Mouse (Mus musculus): ENCODE measurements around the gene B3galt1. TPM values are rescaled to one million over a fixed set of nuclear protein-coding genes. Genes with fewer than 3 reads are reported as not detected.

The B3galt1 gene
- polyA plus RNA-seq, 1 experiment from 2014 or later, result 60.2 TPM

- Histone ChIP-seq H3K9me3 (ENCODE audit: control insufficient read depth, low read length) (no peaks in the 10 kb centered on the region), H3K4me3 (replicated peaks; ENCODE audit: low read length) (no peak overlapping the region), H3K4me2 (ENCODE audit: low read length) (no peak overlapping the region), H3K4me1 (replicated peaks; ENCODE audit: control insufficient read depth, insufficient read depth, low read length) (no peaks in the 10 kb centered on the region), H3K27ac (ENCODE audit: low read length) (no peak overlapping the region), H3K27me3 (replicated peaks; ENCODE audit: control insufficient read depth, insufficient read depth, low read length) (no peaks in the 10 kb centered on the region), H3K36me3 (ENCODE audit: control insufficient read depth, insufficient read depth) (no peaks in the 10 kb centered on the region), H3K9ac (replicated peaks; ENCODE audit: low read depth, low read length) (no peak overlapping the region)
- 80% methylated on average over 2 of the region's 2 CpGs for WGBS
- ATAC-seq, result no peak
These were observed 525.9 kb downstream of the B3galt1 start for GRCm38 (mm10) chr2:68091559-68091958.

- ATAC-seq, result peak; percentile 43; the same call in 1 of the 2 replicates
- H3K9me3 ChIP-seq (ENCODE audit: control insufficient read depth, low read length), result no peaks in the 10 kb centered on the region
- 23% methylated on average over 4 of the region's 4 CpGs for WGBS
These were observed 539.0 kb downstream of the B3galt1 start for GRCm38 (mm10) chr2:68104641-68105040.

GRCm38 (mm10) chr2:68118076-68118475 is 552.4 kb downstream of the B3galt1 start:
- H3K27ac ChIP-seq (ENCODE audit: low read length), result no peak overlapping the region
- no peak for ATAC-seq
- H3K27me3 ChIP-seq (replicated peaks; ENCODE audit: control insufficient read depth, insufficient read depth, low read length), result no peaks in the 10 kb centered on the region
- H3K4me1 ChIP-seq (replicated peaks; ENCODE audit: control insufficient read depth, insufficient read depth, low read length), result no peaks in the 10 kb centered on the region
- no peak overlapping the region for H3K9ac ChIP-seq (replicated peaks; ENCODE audit: low read depth, low read length)
- 74% methylated on average over 8 of the region's 8 CpGs for WGBS
- H3K4me2 ChIP-seq (ENCODE audit: low read length), result no peak overlapping the region
- peaks cover 8% of the 10 kb centered on the region; the same call in 1 of the 2 replicates for H3K36me3 ChIP-seq (ENCODE audit: control insufficient read depth, insufficient read depth)
- peaks cover 3% of the 10 kb centered on the region for H3K9me3 ChIP-seq (ENCODE audit: control insufficient read depth, low read length)
- no peak overlapping the region for H3K4me3 ChIP-seq (replicated peaks; ENCODE audit: low read length)

More at GRCm38 (mm10) chr2:68104641-68105040, 539.0 kb downstream of the B3galt1 start:
- Histone ChIP-seq H3K4me2 (ENCODE audit: low read length) (no peak overlapping the region), H3K4me1 (replicated peaks; ENCODE audit: control insufficient read depth, insufficient read depth, low read length) (no peaks in the 10 kb centered on the region), H3K9ac (replicated peaks; ENCODE audit: low read depth, low read length) (no peak overlapping the region), H3K27me3 (replicated peaks; ENCODE audit: control insufficient read depth, insufficient read depth, low read length) (no peaks in the 10 kb centered on the region), H3K4me3 (replicated peaks; ENCODE audit: low read length) (no peak overlapping the region), H3K27ac (ENCODE audit: low read length) (no peak overlapping the region), H3K36me3 (ENCODE audit: control insufficient read depth, insufficient read depth) (no peaks in the 10 kb centered on the region)

- Histone ChIP-seq H3K27ac (ENCODE audit: low read length) (no peak overlapping the region), H3K4me3 (replicated peaks; ENCODE audit: low read length) (no peak overlapping the region), H3K9me3 (ENCODE audit: control insufficient read depth, low read length) (no peaks in the 10 kb centered on the region), H3K4me2 (ENCODE audit: low read length) (no peak overlapping the region), H3K9ac (replicated peaks; ENCODE audit: low read depth, low read length) (no peak overlapping the region), H3K27me3 (replicated peaks; ENCODE audit: control insufficient read depth, insufficient read depth, low read length) (no peaks in the 10 kb centered on the region), H3K4me1 (replicated peaks; ENCODE audit: control insufficient read depth, insufficient read depth, low read length) (0 out of 2 replicates have a peak, but pooled peaks cover 4% of the 10 kb centered on the region), H3K36me3 (ENCODE audit: control insufficient read depth, insufficient read depth) (no peaks in the 10 kb centered on the region)
- no peak for ATAC-seq
- 59% methylated on average over 6 of the region's 6 CpGs for WGBS
These were observed 559.1 kb downstream of the B3galt1 start for GRCm38 (mm10) chr2:68124751-68125150.

- Histone ChIP-seq H3K9me3 (ENCODE audit: control insufficient read depth, low read length) (no peaks in the 10 kb centered on the region), H3K27me3 (replicated peaks; ENCODE audit: control insufficient read depth, insufficient read depth, low read length) (no peaks in the 10 kb centered on the region), H3K4me1 (replicated peaks; ENCODE audit: control insufficient read depth, insufficient read depth, low read length) (no peaks in the 10 kb centered on the region), H3K4me2 (ENCODE audit: low read length) (no peak overlapping the region), H3K9ac (replicated peaks; ENCODE audit: low read depth, low read length) (no peak overlapping the region), H3K36me3 (ENCODE audit: control insufficient read depth, insufficient read depth) (no peaks in the 10 kb centered on the region), H3K27ac (ENCODE audit: low read length) (no peak overlapping the region), H3K4me3 (replicated peaks; ENCODE audit: low read length) (no peak overlapping the region)
- WGBS, result 90% methylated on average over 2 of the region's 2 CpGs
- no peak for ATAC-seq
These were observed 575.4 kb downstream of the B3galt1 start for GRCm38 (mm10) chr2:68141094-68141493.

GRCm38 (mm10) chr2:68143292-68143691 is 577.6 kb downstream of the B3galt1 start:
- Histone ChIP-seq H3K4me3 (replicated peaks; ENCODE audit: low read length) (no peak overlapping the region), H3K4me1 (replicated peaks; ENCODE audit: control insufficient read depth, insufficient read depth, low read length) (no peaks in the 10 kb centered on the region), H3K27ac (ENCODE audit: low read length) (no peak overlapping the region), H3K36me3 (ENCODE audit: control insufficient read depth, insufficient read depth) (no peaks in the 10 kb centered on the region), H3K9me3 (ENCODE audit: control insufficient read depth, low read length) (no peaks in the 10 kb centered on the region), H3K4me2 (ENCODE audit: low read length) (no peak overlapping the region), H3K9ac (replicated peaks; ENCODE audit: low read depth, low read length) (no peak overlapping the region), H3K27me3 (replicated peaks; ENCODE audit: control insufficient read depth, insufficient read depth, low read length) (no peaks in the 10 kb centered on the region)
- no peak for ATAC-seq
- WGBS, result 63% methylated on average over 2 of the region's 2 CpGs

- Histone ChIP-seq H3K4me3 (replicated peaks; ENCODE audit: low read length) (no peak overlapping the region), H3K9ac (replicated peaks; ENCODE audit: low read depth, low read length) (no peak overlapping the region), H3K9me3 (ENCODE audit: control insufficient read depth, low read length) (no peaks in the 10 kb centered on the region), H3K4me1 (replicated peaks; ENCODE audit: control insufficient read depth, insufficient read depth, low read length) (no peaks in the 10 kb centered on the region), H3K4me2 (ENCODE audit: low read length) (no peak overlapping the region), H3K36me3 (ENCODE audit: control insufficient read depth, insufficient read depth) (no peaks in the 10 kb centered on the region), H3K27me3 (replicated peaks; ENCODE audit: control insufficient read depth, insufficient read depth, low read length) (no peaks in the 10 kb centered on the region), H3K27ac (ENCODE audit: low read length) (no peak overlapping the region)
- 90% methylated on average over 5 of the region's 5 CpGs for WGBS
- ATAC-seq, result no peak
These were observed 594.1 kb downstream of the B3galt1 start for GRCm38 (mm10) chr2:68159751-68160150.

- no peaks in the 10 kb centered on the region for H3K27me3 ChIP-seq (replicated peaks; ENCODE audit: control insufficient read depth, insufficient read depth, low read length)
- H3K36me3 ChIP-seq (ENCODE audit: control insufficient read depth, insufficient read depth), result no peaks in the 10 kb centered on the region
- 87% methylated on average over 2 of the region's 2 CpGs for WGBS
- no peak overlapping the region for H3K9ac ChIP-seq (replicated peaks; ENCODE audit: low read depth, low read length)
- no peaks in the 10 kb centered on the region for H3K4me1 ChIP-seq (replicated peaks; ENCODE audit: control insufficient read depth, insufficient read depth, low read length)
- H3K4me2 ChIP-seq (ENCODE audit: low read length), result no peak overlapping the region
- no peak overlapping the region for H3K27ac ChIP-seq (ENCODE audit: low read length)
- no peaks in the 10 kb centered on the region for H3K9me3 ChIP-seq (ENCODE audit: control insufficient read depth, low read length)
- H3K4me3 ChIP-seq (replicated peaks; ENCODE audit: low read length), result no peak overlapping the region
- ATAC-seq, result no peak
These were observed 594.9 kb downstream of the B3galt1 start for GRCm38 (mm10) chr2:68160566-68160965.

- H3K27me3 ChIP-seq (replicated peaks; ENCODE audit: control insufficient read depth, insufficient read depth, low read length), result no peaks in the 10 kb centered on the region
- WGBS, result 79% methylated on average over 4 of the region's 4 CpGs
- no peak overlapping the region for H3K4me3 ChIP-seq (replicated peaks; ENCODE audit: low read length)
- H3K4me1 ChIP-seq (replicated peaks; ENCODE audit: control insufficient read depth, insufficient read depth, low read length), result no peaks in the 10 kb centered on the region
- no peaks in the 10 kb centered on the region for H3K9me3 ChIP-seq (ENCODE audit: control insufficient read depth, low read length)
- ATAC-seq, result no peak
- no peaks in the 10 kb centered on the region for H3K36me3 ChIP-seq (ENCODE audit: control insufficient read depth, insufficient read depth)
- no peak overlapping the region for H3K27ac ChIP-seq (ENCODE audit: low read length)
- H3K4me2 ChIP-seq (ENCODE audit: low read length), result no peak overlapping the region
- no peak overlapping the region for H3K9ac ChIP-seq (replicated peaks; ENCODE audit: low read depth, low read length)
These were observed 596.3 kb downstream of the B3galt1 start for GRCm38 (mm10) chr2:68162012-68162411.

- H3K9ac ChIP-seq (replicated peaks; ENCODE audit: low read depth, low read length), result no peak overlapping the region
- WGBS, result 80% methylated on average over 10 of the region's 10 CpGs
- no peaks in the 10 kb centered on the region for H3K36me3 ChIP-seq (ENCODE audit: control insufficient read depth, insufficient read depth)
- no peak for ATAC-seq
- H3K4me1 ChIP-seq (replicated peaks; ENCODE audit: control insufficient read depth, insufficient read depth, low read length), result no peaks in the 10 kb centered on the region
- no peaks in the 10 kb centered on the region for H3K27me3 ChIP-seq (replicated peaks; ENCODE audit: control insufficient read depth, insufficient read depth, low read length)
- no peak overlapping the region for H3K4me2 ChIP-seq (ENCODE audit: low read length)
- H3K9me3 ChIP-seq (ENCODE audit: control insufficient read depth, low read length), result no peaks in the 10 kb centered on the region
- H3K27ac ChIP-seq (ENCODE audit: low read length), result no peak overlapping the region
- no peak overlapping the region for H3K4me3 ChIP-seq (replicated peaks; ENCODE audit: low read length)
These were observed 605.6 kb downstream of the B3galt1 start for GRCm38 (mm10) chr2:68171306-68171705.
